Mouse (Mus musculus) olfactory bulb, adult 2 months (tissue): ENCODE measurements around the gene Sh3rf1. TPM values are rescaled to one million over a fixed set of nuclear protein-coding genes. Genes with fewer than 3 reads are reported as not detected.

Experiments used
- H3K27ac ChIP-seq: fragments of 200-500 bp; 2 replicates; pipeline ENCODE4 v1.5.1; 2012; ENCODE audit warnings: low read depth, low read length; ENCODE audit not compliant: insufficient read depth
- H3K4me1 ChIP-seq: fragments of 200-500 bp; 2 replicates; pipeline ENCODE4 v1.6.1; 2012; ENCODE audit warnings: low read length; ENCODE audit not compliant: control insufficient read depth, insufficient read depth
- H3K4me3 ChIP-seq: fragments of 200-500 bp; 2 replicates; pipeline ENCODE4 v1.5.1; 2012; ENCODE audit warnings: mild to moderate bottlenecking, low read depth, low read length, moderate library complexity; ENCODE audit not compliant: insufficient read depth
- CTCF ChIP-seq: fragments of 200-500 bp; IDR thresholded peaks from 2 replicates; pipeline ENCODE4 v1.5.1; 2012; ENCODE audit warnings: low read depth, mild to moderate bottlenecking, low read length, moderate library complexity; ENCODE audit not compliant: insufficient read depth
- POLR2A ChIP-seq: fragments of 200-500 bp; IDR thresholded peaks from 2 replicates; pipeline ENCODE4 v1.6.1; 2012; ENCODE audit warnings: mild to moderate bottlenecking, low read depth, low read length, moderate library complexity; ENCODE audit not compliant: insufficient read depth
- WGBS: fragments of 180-500 bp; shearing (Covaris S2); methylation state at CpG from one replicate; pipeline ENCODE4 v1.1.7; 2018; 5-methylcytosine and 5-hydroxymethylcytosine counted together
- polyA plus RNA-seq: library from polyadenylated mRNA; stranded (reverse); fragments of >200 nt; gene quantifications from 2 replicates; pipeline ENCODE4 v1.2.4, GENCODE M21; 2012; ENCODE audit warnings: low replicate concordance; ENCODE audit not compliant: missing spikeins, insufficient read depth, insufficient read length

Sh3rf1 gene
- polyA plus RNA-seq, 1 experiment: 73.8 TPM

DNA sequence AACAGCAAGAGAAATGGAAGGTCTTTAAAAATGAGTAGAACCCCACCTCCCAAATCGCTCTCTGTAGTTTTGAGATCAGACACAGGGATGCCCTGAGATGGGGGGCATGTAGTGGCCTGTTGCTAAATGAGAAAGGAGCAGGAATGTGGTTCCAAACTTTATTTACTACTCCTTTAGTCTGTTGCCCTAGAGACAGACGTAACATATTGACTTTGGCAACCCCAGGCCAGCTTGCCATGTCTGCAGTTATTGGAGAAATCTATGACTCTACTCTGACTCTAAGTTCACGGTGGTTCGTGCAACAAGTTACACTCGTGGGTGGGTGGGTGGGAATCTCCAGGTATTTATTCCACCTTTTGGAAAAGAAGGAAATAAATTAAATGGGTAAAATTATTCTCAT, 30.5 kb downstream of the Sh3rf1 start:
- 91% methylated on average over 5 of the region's 5 CpGs for WGBS
- Histone ChIP-seq H3K27ac (no peak overlapping the region), H3K4me3 (no peak overlapping the region), H3K4me1 (peaks cover 5% of the 10 kb centered on the region; the same call in 1 of the 2 replicates)
- TF ChIP-seq POLR2A: no peak
- TF ChIP-seq CTCF: no peak

GRCm38 (mm10) chr8:61258828-61259227, 35.2 kb downstream of the Sh3rf1 start:
- no peak overlapping the region for H3K4me3 ChIP-seq
- no peak overlapping the region for H3K27ac ChIP-seq
- 50% methylated on average over 9 of the region's 9 CpGs for WGBS
- TF ChIP-seq CTCF (no peak), POLR2A (no peak)
- peaks cover 5% of the 10 kb centered on the region; the same call in 1 of the 2 replicates for H3K4me1 ChIP-seq

DNA sequence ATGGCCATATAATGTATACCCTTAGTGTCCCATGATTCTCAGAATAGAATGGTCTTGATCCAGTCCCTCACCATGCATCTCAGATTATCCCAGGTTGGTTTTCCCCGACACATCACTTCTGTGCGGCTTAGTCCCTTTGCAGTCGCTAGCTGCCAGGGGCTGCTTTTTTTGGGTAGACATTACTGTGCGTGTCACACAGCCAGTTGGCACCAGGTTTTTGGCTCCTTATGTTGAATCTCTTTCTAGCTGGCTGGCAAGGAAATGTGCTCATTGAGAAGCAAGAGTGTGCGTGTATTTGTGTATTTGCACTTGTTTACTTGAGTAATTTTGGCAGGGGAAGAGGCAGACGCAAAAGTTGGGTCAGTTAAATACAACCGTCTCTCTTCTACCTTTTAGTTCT, 35.9 kb downstream of the Sh3rf1 start:
- WGBS: 57% methylated on average over 7 of the region's 7 CpGs
- Histone ChIP-seq H3K4me1 (peaks cover 5% of the 10 kb centered on the region; the same call in 1 of the 2 replicates), H3K27ac (no peak overlapping the region), H3K4me3 (no peak overlapping the region)
- TF ChIP-seq POLR2A (no peak), CTCF (no peak)

- WGBS: 84% methylated on average over 7 of the region's 7 CpGs
- H3K4me3 ChIP-seq: no peak overlapping the region
- H3K4me1 ChIP-seq: peaks cover 9% of the 10 kb centered on the region
- no peak for TF ChIP-seq CTCF
- no peak for TF ChIP-seq POLR2A
- no peak overlapping the region for H3K27ac ChIP-seq
Measured at GRCm38 (mm10) chr8:61260530-61260929, 36.9 kb downstream of the Sh3rf1 start.

DNA sequence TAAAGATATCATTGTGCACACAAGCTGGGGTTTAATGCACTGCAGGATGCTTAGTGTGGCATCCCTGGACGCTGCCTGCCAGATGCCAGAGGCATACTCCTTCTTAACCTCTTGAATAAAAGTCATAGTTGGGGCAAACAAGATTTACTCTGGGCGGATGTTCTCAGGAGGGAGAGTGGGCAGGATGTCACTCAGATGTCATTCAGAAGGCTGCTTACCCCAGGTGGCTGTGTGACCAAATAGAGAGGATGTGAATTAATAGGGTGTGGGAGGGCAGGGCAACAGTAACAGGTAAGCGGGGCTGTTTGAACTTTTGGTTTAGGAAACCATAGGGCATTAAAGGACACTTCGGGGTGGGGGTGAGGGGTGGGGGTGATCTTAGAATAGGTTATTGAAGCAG, 37.7 kb downstream of the Sh3rf1 start:
- WGBS: 82% methylated on average over 4 of the region's 4 CpGs
- peaks cover 10% of the 10 kb centered on the region for H3K4me1 ChIP-seq
- TF ChIP-seq CTCF: no peak
- TF ChIP-seq POLR2A: no peak
- no peak overlapping the region for H3K27ac ChIP-seq
- no peak overlapping the region for H3K4me3 ChIP-seq

- peaks cover 9% of the 10 kb centered on the region for H3K4me1 ChIP-seq
- H3K4me3 ChIP-seq: no peak overlapping the region
- WGBS: 96% methylated on average over 4 of the region's 4 CpGs
- no peak overlapping the region for H3K27ac ChIP-seq
- TF ChIP-seq POLR2A (no peak), CTCF (no peak)
Measured at GRCm38 (mm10) chr8:61263691-61264090, 40.0 kb downstream of the Sh3rf1 start.

DNA sequence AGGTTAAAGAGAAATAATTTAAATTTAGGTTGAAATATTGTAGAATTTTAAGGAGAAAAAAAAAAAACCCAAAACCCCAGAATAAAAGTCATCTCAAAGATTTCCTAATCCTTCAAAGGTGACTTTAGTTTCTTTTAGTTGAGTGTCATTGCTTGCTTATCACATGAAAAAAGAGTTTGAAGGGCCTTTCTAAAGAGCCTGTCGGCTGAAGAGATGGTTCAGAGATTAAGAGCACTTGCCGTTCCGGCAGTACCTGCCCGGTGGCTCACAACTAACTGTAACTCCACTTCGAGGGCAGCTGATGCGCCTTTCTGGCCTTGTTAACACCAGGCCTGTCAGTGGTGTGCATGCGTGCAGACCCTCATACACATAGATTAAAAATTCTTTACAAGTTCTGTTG, 41.2 kb downstream of the Sh3rf1 start:
- Histone ChIP-seq H3K4me3 (no peak overlapping the region), H3K4me1 (peaks cover 5% of the 10 kb centered on the region), H3K27ac (no peak overlapping the region)
- WGBS: 80% methylated on average over 7 of the region's 7 CpGs
- TF ChIP-seq CTCF (no peak), POLR2A (no peak)

DNA sequence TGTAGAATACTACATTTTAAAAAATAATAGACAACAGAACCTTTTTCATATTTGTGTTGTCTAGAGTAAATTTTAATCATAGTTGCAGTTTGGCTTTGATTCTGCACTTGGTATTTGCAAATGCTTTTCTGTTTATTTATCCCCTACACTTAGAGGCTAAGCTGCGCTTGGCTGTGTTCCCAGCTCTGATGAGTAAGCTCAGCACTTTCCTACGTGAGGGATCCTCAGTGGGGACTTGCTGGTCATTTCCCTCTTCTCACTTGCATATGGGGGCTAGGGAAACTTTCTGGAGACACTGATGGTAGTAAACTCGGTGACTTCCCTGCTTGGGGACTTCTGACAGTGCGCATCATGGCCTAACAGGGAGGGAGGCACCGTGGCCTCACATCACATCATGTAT, 41.7 kb downstream of the Sh3rf1 start:
- peaks cover 5% of the 10 kb centered on the region for H3K4me1 ChIP-seq
- TF ChIP-seq CTCF (no peak), POLR2A (no peak)
- no peak overlapping the region for H3K27ac ChIP-seq
- H3K4me3 ChIP-seq: no peak overlapping the region
- 48% methylated on average over 5 of the region's 5 CpGs for WGBS

- 98% methylated on average over 1 of the region's 1 CpGs for WGBS
- H3K4me1 ChIP-seq: peaks cover 10% of the 10 kb centered on the region
- H3K4me3 ChIP-seq: no peak overlapping the region
- TF ChIP-seq POLR2A (no peak), CTCF (no peak)
- no peak overlapping the region for H3K27ac ChIP-seq
Measured at GRCm38 (mm10) chr8:61267061-61267460, 43.4 kb downstream of the Sh3rf1 start.

DNA sequence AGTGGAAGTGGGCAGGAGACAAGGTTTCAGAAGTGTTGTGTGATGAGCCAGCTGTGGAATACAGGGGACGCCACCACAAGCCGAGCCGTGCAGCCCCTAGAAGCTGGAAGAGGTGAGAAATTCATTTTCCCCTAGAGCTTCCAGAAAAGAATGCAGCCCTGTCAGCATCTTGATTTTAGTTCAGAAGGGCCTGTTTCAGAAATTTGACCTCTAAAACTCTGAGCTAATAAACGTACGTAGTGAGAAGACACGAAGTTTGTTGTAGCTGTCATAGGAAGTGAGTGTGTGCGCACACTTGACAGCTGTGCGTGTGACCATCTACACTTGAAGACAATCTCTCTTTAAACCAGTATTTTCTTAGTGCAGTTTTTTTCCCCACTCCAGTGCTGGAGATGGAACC, 44.0 kb downstream of the Sh3rf1 start:
- TF ChIP-seq POLR2A (no peak), CTCF (no peak)
- no peak overlapping the region for H3K4me3 ChIP-seq
- H3K27ac ChIP-seq: no peak overlapping the region
- WGBS: 88% methylated on average over 8 of the region's 8 CpGs
- peaks cover 10% of the 10 kb centered on the region for H3K4me1 ChIP-seq
